Mouse (Mus musculus): ENCODE data around the gene Spag9. TPM values are rescaled to one million over a fixed set of nuclear protein-coding genes. Genes with fewer than 3 reads are reported as not detected.
A peak's percentile ranks its signal among the peaks of the same experiment; 100 is the strongest.

Spag9 gene
- polyA plus RNA-seq, 1 experiment from 2014 or later = 29.7 TPM

DNA sequence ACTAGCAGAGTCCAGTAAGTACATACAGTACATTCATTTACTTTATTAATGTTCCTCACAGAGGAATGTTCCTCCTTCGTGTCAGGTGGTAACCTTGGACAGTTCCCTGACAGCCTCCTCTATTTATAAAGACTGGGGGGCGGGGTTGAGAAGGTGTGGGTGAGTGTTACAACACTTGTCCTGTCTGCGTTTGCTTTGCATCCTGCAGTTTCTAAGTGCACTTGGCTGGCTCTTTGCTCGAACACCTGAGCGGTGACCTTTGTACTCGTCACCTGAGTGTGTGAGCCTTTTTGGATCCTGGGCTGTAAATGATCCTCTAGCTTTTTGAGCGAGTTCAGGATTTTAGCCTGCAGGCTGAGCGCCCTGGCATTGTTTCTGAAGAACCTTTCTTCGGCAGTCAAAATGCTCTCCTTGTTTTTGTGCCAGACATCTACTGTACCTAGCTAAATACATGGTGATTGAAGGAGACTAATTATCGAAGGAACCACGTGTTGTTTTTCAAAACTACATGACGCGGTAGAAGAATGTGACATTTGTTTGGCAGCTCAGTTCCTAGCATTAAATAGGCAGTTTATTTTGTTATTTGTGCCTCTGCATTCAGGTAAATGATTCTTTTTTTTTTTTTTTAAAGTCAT lies 1.4 kb downstream of the Spag9 start:
- Histone ChIP-seq H3K36me3 (ENCODE audit: insufficient read depth, low read length) (no peaks in the 10 kb centered on the region), H3K4me1 (ENCODE audit: insufficient read depth, low read length) (peaks cover 26% of the 10 kb centered on the region), H3K27ac (ENCODE audit: low read length) (peak overlapping the region; percentile 98), H3K27me3 (ENCODE audit: insufficient read depth, low read length) (no peaks in the 10 kb centered on the region), H3K9ac (replicated peaks; ENCODE audit: low read length) (peak overlapping the region; percentile 96), H3K9me3 (ENCODE audit: low read length) (no peaks in the 10 kb centered on the region), H3K4me3 (ENCODE audit: low read length) (peak overlapping the region; percentile 96), H3K4me2 (replicated peaks; ENCODE audit: low read depth, low read length) (peak overlapping the region; percentile 94)
- ATAC-seq (ENCODE audit: low FRiP score, low TSS enrichment) = no peak
- WGBS = 27% methylated on average over 13 of the region's 13 CpGs

DNA sequence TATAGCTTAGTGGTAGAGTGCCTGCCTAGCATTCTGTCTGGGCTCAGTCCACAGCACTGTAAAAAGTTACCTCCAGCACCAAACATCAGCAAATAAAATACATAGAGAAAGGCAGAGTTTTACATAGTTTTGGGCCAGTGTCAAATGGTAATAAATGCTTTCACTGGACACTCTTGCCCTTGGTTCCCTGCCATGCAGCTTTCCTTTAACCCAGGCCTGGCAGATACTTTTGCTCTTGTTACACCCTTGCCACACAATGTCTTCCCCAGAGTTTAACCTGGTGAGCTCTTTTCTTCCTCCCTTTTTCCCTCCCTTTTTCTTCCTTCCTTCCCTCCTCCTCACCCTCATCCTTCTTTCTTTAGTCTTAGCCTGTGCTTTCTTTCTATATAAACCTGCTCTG lies 3.4 kb downstream of the Spag9 start:
- Histone ChIP-seq H3K9ac (replicated peaks; ENCODE audit: low read length) (no peak overlapping the region), H3K27ac (ENCODE audit: low read length) (no peak overlapping the region), H3K27me3 (ENCODE audit: insufficient read depth, low read length) (no peaks in the 10 kb centered on the region), H3K4me1 (ENCODE audit: insufficient read depth, low read length) (peaks cover 26% of the 10 kb centered on the region), H3K9me3 (ENCODE audit: low read length) (no peaks in the 10 kb centered on the region), H3K4me3 (ENCODE audit: low read length) (no peak overlapping the region), H3K4me2 (replicated peaks; ENCODE audit: low read depth, low read length) (no peak overlapping the region), H3K36me3 (ENCODE audit: insufficient read depth, low read length) (no peaks in the 10 kb centered on the region)
- no peak for ATAC-seq (ENCODE audit: low FRiP score, low TSS enrichment)

DNA sequence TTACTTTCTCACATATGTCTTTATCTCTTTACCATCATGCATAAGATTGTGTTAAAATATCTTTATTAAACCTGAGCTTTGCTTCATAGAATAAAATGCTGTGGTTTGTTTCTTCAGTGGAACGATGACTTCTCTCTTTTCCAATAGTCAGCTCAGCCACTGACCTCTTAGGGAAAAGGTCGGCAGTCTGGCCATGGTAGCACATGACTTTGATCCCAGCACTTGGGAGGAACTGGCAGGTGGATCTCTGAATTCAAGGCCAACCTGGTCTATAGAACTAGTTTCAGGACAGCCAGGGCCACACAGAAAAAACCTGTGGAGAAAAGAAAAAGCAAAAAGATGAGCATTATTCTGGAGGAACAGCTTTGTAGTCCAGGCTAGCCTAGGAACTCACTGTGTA lies 7.5 kb downstream of the Spag9 start:
- WGBS = 91% methylated on average over 2 of the region's 2 CpGs
- H3K27ac ChIP-seq (ENCODE audit: low read length) = no peak overlapping the region
- no peaks in the 10 kb centered on the region for H3K36me3 ChIP-seq (ENCODE audit: insufficient read depth, low read length)
- no peak overlapping the region for H3K4me2 ChIP-seq (replicated peaks; ENCODE audit: low read depth, low read length)
- no peak overlapping the region for H3K4me3 ChIP-seq (ENCODE audit: low read length)
- H3K27me3 ChIP-seq (ENCODE audit: insufficient read depth, low read length) = no peaks in the 10 kb centered on the region
- no peak for ATAC-seq (ENCODE audit: low FRiP score, low TSS enrichment)
- no peak overlapping the region for H3K9ac ChIP-seq (replicated peaks; ENCODE audit: low read length)
- peaks cover 3% of the 10 kb centered on the region; the same call in 1 of the 2 replicates for H3K4me1 ChIP-seq (ENCODE audit: insufficient read depth, low read length)
- H3K9me3 ChIP-seq (ENCODE audit: low read length) = no peaks in the 10 kb centered on the region

DNA sequence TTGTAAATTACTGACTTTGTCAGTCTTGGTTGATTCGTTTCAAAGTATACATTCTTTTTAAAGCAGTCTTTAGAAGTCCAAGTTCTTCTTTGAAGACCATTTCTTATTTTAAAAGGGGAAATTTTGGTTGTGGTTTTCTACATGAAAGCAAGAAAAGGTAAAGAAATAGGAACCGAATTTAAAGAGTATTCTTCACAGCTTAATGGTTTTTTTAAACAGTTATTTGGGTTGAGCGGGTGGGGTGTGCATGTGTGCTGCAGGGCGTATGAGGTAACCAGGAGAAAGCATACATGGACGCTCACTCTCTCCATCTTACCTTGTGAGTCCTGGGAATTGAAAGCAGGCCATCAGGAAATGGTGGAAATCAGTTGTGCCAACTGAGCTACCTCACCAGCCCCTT lies 23.2 kb downstream of the Spag9 start:
- no peak overlapping the region for H3K4me3 ChIP-seq (ENCODE audit: low read length)
- peaks cover 7% of the 10 kb centered on the region; the same call in 1 of the 2 replicates for H3K36me3 ChIP-seq (ENCODE audit: insufficient read depth, low read length)
- no peaks in the 10 kb centered on the region for H3K9me3 ChIP-seq (ENCODE audit: low read length)
- H3K4me2 ChIP-seq (replicated peaks; ENCODE audit: low read depth, low read length) = no peak overlapping the region
- 78% methylated on average over 5 of the region's 5 CpGs for WGBS
- H3K9ac ChIP-seq (replicated peaks; ENCODE audit: low read length) = no peak overlapping the region
- no peaks in the 10 kb centered on the region for H3K27me3 ChIP-seq (ENCODE audit: insufficient read depth, low read length)
- no peak for ATAC-seq (ENCODE audit: low FRiP score, low TSS enrichment)
- no peaks in the 10 kb centered on the region for H3K4me1 ChIP-seq (ENCODE audit: insufficient read depth, low read length)
- no peak overlapping the region for H3K27ac ChIP-seq (ENCODE audit: low read length)

DNA sequence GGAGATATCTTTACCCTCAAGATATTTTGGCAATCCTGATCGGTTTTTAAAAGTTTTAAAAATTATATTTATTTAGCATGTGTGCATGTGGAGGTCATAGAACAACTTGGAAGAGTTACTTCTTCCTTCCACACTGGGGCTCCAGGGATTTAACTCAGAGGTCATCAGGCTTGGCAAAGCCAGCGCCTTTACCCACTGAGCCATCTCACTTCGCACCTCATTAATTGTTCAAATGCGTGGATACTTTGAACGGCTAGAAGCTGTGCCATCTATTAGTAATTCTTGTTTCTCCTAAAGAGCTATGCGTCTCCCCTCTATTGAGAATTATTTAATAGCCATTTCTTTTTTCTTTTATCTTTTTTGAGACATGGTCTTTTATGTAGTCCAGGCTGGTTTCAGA lies 24.5 kb downstream of the Spag9 start:
- Histone ChIP-seq H3K4me1 (ENCODE audit: insufficient read depth, low read length) (no peaks in the 10 kb centered on the region), H3K9ac (replicated peaks; ENCODE audit: low read length) (no peak overlapping the region), H3K36me3 (ENCODE audit: insufficient read depth, low read length) (peaks cover 7% of the 10 kb centered on the region; the same call in 1 of the 2 replicates), H3K27me3 (ENCODE audit: insufficient read depth, low read length) (no peaks in the 10 kb centered on the region), H3K4me3 (ENCODE audit: low read length) (no peak overlapping the region), H3K27ac (ENCODE audit: low read length) (no peak overlapping the region), H3K9me3 (ENCODE audit: low read length) (no peaks in the 10 kb centered on the region), H3K4me2 (replicated peaks; ENCODE audit: low read depth, low read length) (no peak overlapping the region)
- ATAC-seq (ENCODE audit: low FRiP score, low TSS enrichment) = no peak
- 52% methylated on average over 6 of the region's 6 CpGs for WGBS

DNA sequence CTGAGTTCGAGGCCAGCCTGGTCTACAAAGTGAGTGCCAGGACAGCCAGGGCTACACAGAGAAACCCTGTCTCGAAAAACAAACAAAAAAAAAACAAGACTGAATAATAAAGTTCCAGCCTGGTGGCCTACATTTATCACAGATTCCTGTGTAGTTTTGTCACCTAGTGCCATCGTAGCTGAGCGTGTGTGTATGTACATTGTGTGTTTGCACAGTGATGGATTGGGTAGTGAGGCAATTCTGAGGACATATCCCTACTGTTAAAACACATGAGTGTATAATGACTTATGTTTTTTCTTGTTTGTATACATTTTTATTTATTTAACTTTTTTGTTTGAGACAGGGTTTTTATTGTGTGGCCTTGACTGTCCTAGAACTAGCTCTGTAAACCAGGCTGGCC lies 30.4 kb downstream of the Spag9 start:
- no peak overlapping the region for H3K9ac ChIP-seq (replicated peaks; ENCODE audit: low read length)
- no peak for ATAC-seq (ENCODE audit: low FRiP score, low TSS enrichment)
- H3K4me1 ChIP-seq (ENCODE audit: insufficient read depth, low read length) = no peaks in the 10 kb centered on the region
- no peak overlapping the region for H3K4me2 ChIP-seq (replicated peaks; ENCODE audit: low read depth, low read length)
- WGBS = 90% methylated on average over 4 of the region's 4 CpGs
- H3K9me3 ChIP-seq (ENCODE audit: low read length) = no peaks in the 10 kb centered on the region
- H3K4me3 ChIP-seq (ENCODE audit: low read length) = no peak overlapping the region
- no peaks in the 10 kb centered on the region for H3K36me3 ChIP-seq (ENCODE audit: insufficient read depth, low read length)
- no peak overlapping the region for H3K27ac ChIP-seq (ENCODE audit: low read length)
- no peaks in the 10 kb centered on the region for H3K27me3 ChIP-seq (ENCODE audit: insufficient read depth, low read length)

DNA sequence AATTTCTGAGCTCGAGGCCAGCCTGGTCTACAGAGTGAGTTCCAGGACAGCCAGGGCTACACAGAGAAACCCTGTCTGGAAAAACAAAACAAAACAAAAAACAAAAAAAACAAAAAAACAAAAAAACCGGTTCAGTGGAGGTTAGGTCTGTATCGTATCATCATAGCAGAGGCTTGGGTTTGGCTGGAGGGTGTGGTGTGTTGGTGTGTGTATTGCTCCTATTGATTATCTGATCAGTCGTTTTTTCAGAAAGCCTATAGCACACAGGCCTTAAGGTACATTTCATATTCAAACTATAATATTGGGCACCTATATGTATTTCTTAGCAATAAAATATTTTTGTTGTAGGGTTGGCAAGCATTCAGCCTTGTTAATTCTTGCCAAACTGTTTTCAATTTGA lies 36.2 kb downstream of the Spag9 start:
- 84% methylated on average over 4 of the region's 4 CpGs for WGBS
- no peaks in the 10 kb centered on the region for H3K36me3 ChIP-seq (ENCODE audit: insufficient read depth, low read length)
- ATAC-seq (ENCODE audit: low FRiP score, low TSS enrichment) = no peak
- no peaks in the 10 kb centered on the region for H3K4me1 ChIP-seq (ENCODE audit: insufficient read depth, low read length)
- H3K9me3 ChIP-seq (ENCODE audit: low read length) = no peaks in the 10 kb centered on the region
- no peak overlapping the region for H3K9ac ChIP-seq (replicated peaks; ENCODE audit: low read length)
- no peaks in the 10 kb centered on the region for H3K27me3 ChIP-seq (ENCODE audit: insufficient read depth, low read length)
- no peak overlapping the region for H3K4me3 ChIP-seq (ENCODE audit: low read length)
- no peak overlapping the region for H3K27ac ChIP-seq (ENCODE audit: low read length)
- H3K4me2 ChIP-seq (replicated peaks; ENCODE audit: low read depth, low read length) = no peak overlapping the region

DNA sequence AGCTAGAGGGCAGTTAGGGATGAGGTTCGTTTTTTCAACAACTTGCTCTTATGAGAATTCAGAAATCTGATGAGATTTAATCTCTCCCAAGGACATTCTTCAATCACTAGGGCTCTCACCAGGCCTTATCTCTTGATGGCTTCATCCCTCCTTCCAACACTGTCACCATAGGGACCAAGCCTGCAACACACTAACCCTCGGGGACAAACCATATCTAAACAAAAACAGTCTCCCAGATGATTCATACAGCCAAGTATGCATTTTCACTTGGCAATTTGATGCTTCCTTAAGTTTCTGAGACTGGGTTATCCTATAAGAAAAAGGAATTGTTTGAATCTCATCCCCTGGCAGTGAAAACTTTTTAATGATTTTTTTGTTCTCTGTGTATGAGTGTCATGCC lies 37.1 kb downstream of the Spag9 start:
- ATAC-seq (ENCODE audit: low FRiP score, low TSS enrichment) = no peak

DNA sequence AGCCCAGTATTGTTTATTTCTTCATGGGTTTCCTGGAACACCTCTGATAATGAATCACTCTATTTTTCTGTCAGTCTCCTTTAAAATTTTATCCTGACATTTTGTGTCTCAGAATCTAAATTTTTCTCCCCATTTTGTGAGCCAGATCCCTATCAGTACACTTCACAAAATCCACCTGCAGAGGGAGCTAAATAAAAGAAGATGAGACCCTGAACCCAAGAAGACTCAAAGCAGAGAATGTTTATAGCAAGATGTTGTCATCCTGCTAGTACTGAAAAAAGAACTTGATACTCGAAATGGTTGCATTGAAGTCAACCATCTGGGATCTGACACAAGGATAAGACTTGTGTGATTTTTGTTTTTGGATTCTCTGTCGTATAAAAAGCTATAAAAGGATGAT lies 40.1 kb downstream of the Spag9 start:
- Histone ChIP-seq H3K9me3 (ENCODE audit: low read length) (no peaks in the 10 kb centered on the region), H3K27ac (ENCODE audit: low read length) (no peak overlapping the region), H3K36me3 (ENCODE audit: insufficient read depth, low read length) (no peaks in the 10 kb centered on the region), H3K4me3 (ENCODE audit: low read length) (no peak overlapping the region), H3K9ac (replicated peaks; ENCODE audit: low read length) (no peak overlapping the region), H3K4me1 (ENCODE audit: insufficient read depth, low read length) (no peaks in the 10 kb centered on the region), H3K27me3 (ENCODE audit: insufficient read depth, low read length) (no peaks in the 10 kb centered on the region), H3K4me2 (replicated peaks; ENCODE audit: low read depth, low read length) (no peak overlapping the region)
- no peak for ATAC-seq (ENCODE audit: low FRiP score, low TSS enrichment)
- WGBS = 39% methylated on average over 2 of the region's 2 CpGs

More for the DNA sequence above, 37.1 kb downstream of the Spag9 start:
- Histone ChIP-seq H3K27ac (ENCODE audit: low read length) (no peak overlapping the region), H3K4me2 (replicated peaks; ENCODE audit: low read depth, low read length) (no peak overlapping the region), H3K4me1 (ENCODE audit: insufficient read depth, low read length) (no peaks in the 10 kb centered on the region), H3K9me3 (ENCODE audit: low read length) (no peaks in the 10 kb centered on the region), H3K36me3 (ENCODE audit: insufficient read depth, low read length) (no peaks in the 10 kb centered on the region), H3K9ac (replicated peaks; ENCODE audit: low read length) (no peak overlapping the region), H3K27me3 (ENCODE audit: insufficient read depth, low read length) (no peaks in the 10 kb centered on the region), H3K4me3 (ENCODE audit: low read length) (no peak overlapping the region)
- 58% methylated on average over 2 of the region's 2 CpGs for WGBS

DNA sequence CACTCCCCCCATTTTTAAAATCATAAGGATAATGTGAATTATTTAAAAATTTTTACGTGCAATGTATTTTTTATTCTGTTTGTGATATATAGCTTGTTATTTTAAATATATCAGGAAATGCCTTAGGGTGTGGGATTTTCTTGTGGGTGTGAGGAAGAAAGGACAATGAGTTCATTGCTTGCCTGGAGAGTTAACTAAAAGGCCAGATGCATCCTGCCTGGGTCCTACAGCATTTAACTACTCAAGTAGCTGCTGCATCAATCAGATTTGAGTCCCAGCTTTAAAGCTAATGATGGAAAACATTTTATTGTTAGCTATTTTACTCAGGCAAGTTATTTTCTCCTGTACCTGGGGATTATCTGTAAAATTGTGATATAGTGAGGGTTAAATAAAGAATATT lies 45.6 kb downstream of the Spag9 start:
- WGBS = 78% methylated on average over 1 of the region's 1 CpGs
- H3K4me3 ChIP-seq (ENCODE audit: low read length) = no peak overlapping the region
- no peak overlapping the region for H3K27ac ChIP-seq (ENCODE audit: low read length)
- no peaks in the 10 kb centered on the region for H3K9me3 ChIP-seq (ENCODE audit: low read length)
- H3K27me3 ChIP-seq (ENCODE audit: insufficient read depth, low read length) = no peaks in the 10 kb centered on the region
- peaks cover 8% of the 10 kb centered on the region for H3K4me1 ChIP-seq (ENCODE audit: insufficient read depth, low read length)
- H3K9ac ChIP-seq (replicated peaks; ENCODE audit: low read length) = no peak overlapping the region
- no peak overlapping the region for H3K4me2 ChIP-seq (replicated peaks; ENCODE audit: low read depth, low read length)
- ATAC-seq (ENCODE audit: low FRiP score, low TSS enrichment) = no peak
- no peaks in the 10 kb centered on the region for H3K36me3 ChIP-seq (ENCODE audit: insufficient read depth, low read length)
